Mouse (Mus musculus): ENCODE measurements around the gene Olfr525.

DNA sequence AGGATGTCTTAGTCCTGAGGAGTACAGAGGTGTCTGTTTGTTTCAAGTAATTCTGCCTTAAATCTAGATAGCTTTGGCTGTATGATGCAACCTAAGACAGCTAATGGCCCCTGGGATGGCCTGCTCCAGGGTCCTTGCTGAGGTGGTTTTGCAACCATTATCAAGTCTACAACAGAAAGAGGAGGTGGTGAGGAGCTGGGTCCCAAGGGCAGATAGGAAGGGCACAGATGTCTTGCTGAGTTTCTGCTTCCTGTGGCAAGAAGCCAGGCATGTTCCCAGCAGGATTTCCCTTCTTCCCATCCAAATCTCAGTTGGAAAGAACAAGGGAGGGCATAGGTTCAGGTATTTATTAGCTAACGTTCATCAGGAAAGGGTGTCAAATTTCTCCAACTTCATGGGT is 55.6 kb downstream of the Olfr525 start, which contains the start of gene Olfr530:
- TF ChIP-seq POLR2A (IDR thresholded peaks at IDR 0.05; ENCODE audit: control insufficient read depth, extremely low read depth, insufficient read depth, low read length, poor library complexity) = no peak
- TF ChIP-seq CTCF (IDR thresholded peaks at IDR 0.05; ENCODE audit: borderline replicate concordance, control insufficient read depth, extremely low read depth, insufficient read depth, low read length, poor library complexity) = no peak
